Mouse (Mus musculus) neural tube, embryonic 13.5 days (tissue): ENCODE measurements around the gene Cdc42ep4. TPM values are rescaled to one million over a fixed set of nuclear protein-coding genes. Genes with fewer than 3 reads are reported as not detected.

Experiments
- ATAC-seq: fragments of 200-750 bp; cut with Nextera tagmentation; 2 replicates; pipeline ENCODE4 v1.8.0; 2017; ENCODE audit warnings: low read depth, mild to moderate bottlenecking, moderate TSS enrichment, moderate library complexity
- H3K27ac ChIP-seq: fragments of 300-500 bp; sonication (generic); replicated peaks from 2 replicates; pipeline ENCODE4 v1.5.1; 2015; ENCODE audit warnings: moderate library complexity, mild to moderate bottlenecking, inconsistent platforms
- H3K27me3 ChIP-seq: fragments of 300-500 bp; sonication (generic); 2 replicates; pipeline ENCODE4 v1.6.1; 2015; ENCODE audit warnings: mild to moderate bottlenecking, inconsistent platforms
- H3K36me3 ChIP-seq: fragments of 300-500 bp; sonication (generic); 2 replicates; pipeline ENCODE4 v1.6.1; 2015; ENCODE audit warnings: mild to moderate bottlenecking, inconsistent platforms
- H3K4me1 ChIP-seq: fragments of 300-500 bp; sonication (generic); replicated peaks from 2 replicates; pipeline ENCODE4 v1.6.1; 2015; ENCODE audit warnings: inconsistent platforms
- H3K4me2 ChIP-seq: fragments of 300-500 bp; sonication (generic); 2 replicates; pipeline ENCODE4 v1.6.1; 2015; ENCODE audit warnings: inconsistent platforms, mild to moderate bottlenecking, moderate library complexity
- H3K4me3 ChIP-seq: fragments of 300-500 bp; sonication (generic); 2 replicates; pipeline ENCODE4 v1.5.1; 2015; ENCODE audit warnings: mild to moderate bottlenecking, inconsistent platforms
- H3K9ac ChIP-seq: fragments of 300-500 bp; sonication (generic); 2 replicates; pipeline ENCODE4 v1.6.1; 2015; ENCODE audit warnings: moderate library complexity, mild to moderate bottlenecking, inconsistent platforms
- H3K9me3 ChIP-seq: fragments of 300-500 bp; sonication (generic); 2 replicates; pipeline ENCODE4 v1.6.1; 2016; ENCODE audit warnings: inconsistent platforms
- WGBS: fragments of 180-500 bp; shearing (Covaris S2); methylation state at CpG from one replicate; pipeline ENCODE4 v1.1.7; 2015; 5-methylcytosine and 5-hydroxymethylcytosine counted together
- polyA plus RNA-seq: library from polyadenylated mRNA; unstranded; fragments of >200 nt; fragmentation: Nextera tagmentation; extraction: Ambion mirVana; gene quantifications from 2 replicates; pipeline ENCODE4 v1.2.1, GENCODE M21; 2015

Cdc42ep4 gene
- polyA plus RNA-seq, 1 experiment from 2014 or later, result 58.9 TPM

DNA sequence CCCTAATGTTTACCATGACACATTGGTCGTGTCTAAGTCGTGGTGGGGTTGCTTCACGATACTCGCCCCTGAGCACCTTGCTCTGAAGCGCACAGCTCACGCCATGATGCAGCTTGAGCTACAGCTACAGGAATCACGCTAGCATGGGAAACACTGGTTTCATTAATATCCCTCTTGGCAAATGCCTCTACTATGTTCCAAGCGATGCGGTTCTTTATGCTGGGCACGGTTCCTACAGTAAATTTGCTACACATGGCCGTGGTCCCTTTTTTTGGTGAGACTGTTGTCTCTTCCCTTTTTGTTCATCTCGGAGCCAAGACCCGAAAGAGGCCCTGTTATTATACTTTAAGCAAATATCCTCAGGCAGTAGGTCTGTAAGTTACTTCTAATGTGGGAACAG, 19.5 kb upstream of the Cdc42ep4 start:
- no peaks in the 10 kb centered on the region for H3K36me3 ChIP-seq
- no peak overlapping the region for H3K4me2 ChIP-seq
- peaks cover 14% of the 10 kb centered on the region for H3K4me1 ChIP-seq
- no peak overlapping the region for H3K9ac ChIP-seq
- H3K4me3 ChIP-seq, result no peak overlapping the region
- H3K27me3 ChIP-seq, result no peaks in the 10 kb centered on the region
- no peaks in the 10 kb centered on the region for H3K9me3 ChIP-seq
- no peak overlapping the region for H3K27ac ChIP-seq
- 85% methylated on average over 13 of the region's 13 CpGs for WGBS
- no peak for ATAC-seq

DNA sequence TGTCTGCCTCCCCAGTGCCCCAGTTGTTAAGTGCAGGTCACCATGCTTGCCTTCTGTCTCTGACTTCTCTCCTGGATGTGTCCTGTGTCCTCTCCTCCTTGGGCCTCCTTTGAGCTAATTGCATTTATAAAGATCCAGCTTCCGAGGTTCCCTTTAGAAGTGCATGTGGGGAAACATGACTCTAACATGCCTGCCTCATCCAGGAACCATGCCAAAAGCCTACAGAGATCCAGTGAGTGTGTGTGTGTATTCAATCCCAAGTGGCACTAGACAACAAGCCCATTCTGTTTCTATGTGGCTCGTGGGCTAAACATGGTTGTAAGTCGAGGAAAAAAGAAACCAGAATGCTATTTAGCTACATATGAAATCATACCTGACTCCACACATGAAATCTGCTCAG, 16.7 kb upstream of the Cdc42ep4 start:
- no peaks in the 10 kb centered on the region for H3K36me3 ChIP-seq
- H3K9ac ChIP-seq, result no peak overlapping the region
- no peak overlapping the region for H3K4me2 ChIP-seq
- H3K4me1 ChIP-seq, result peaks cover 24% of the 10 kb centered on the region
- no peak overlapping the region for H3K27ac ChIP-seq
- H3K27me3 ChIP-seq, result no peaks in the 10 kb centered on the region
- 72% methylated on average over 3 of the region's 3 CpGs for WGBS
- H3K9me3 ChIP-seq, result no peaks in the 10 kb centered on the region
- H3K4me3 ChIP-seq, result no peak overlapping the region
- ATAC-seq, result no peak

DNA sequence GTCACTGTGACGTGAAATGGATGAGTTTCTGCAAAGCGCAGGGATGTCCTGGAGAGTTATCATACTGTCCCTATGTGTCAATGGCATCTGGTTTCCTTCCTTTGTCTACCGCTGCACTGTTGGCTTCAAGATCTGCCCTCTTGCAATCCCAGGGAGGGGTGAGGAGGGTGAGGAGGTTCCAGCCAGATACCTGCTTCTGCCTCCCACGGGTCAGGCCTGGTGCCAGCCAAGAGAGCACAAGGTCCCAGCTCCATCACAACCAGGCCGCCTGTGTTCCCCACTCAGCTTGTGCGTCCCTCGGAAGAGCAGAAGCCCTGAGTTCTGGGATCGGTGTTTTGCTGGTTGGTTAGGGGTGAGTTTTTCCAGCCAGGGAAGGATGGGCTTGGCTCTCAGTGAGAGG, 15.6 kb upstream of the Cdc42ep4 start:
- no peaks in the 10 kb centered on the region for H3K9me3 ChIP-seq
- no peaks in the 10 kb centered on the region for H3K36me3 ChIP-seq
- 61% methylated on average over 8 of the region's 8 CpGs for WGBS

DNA sequence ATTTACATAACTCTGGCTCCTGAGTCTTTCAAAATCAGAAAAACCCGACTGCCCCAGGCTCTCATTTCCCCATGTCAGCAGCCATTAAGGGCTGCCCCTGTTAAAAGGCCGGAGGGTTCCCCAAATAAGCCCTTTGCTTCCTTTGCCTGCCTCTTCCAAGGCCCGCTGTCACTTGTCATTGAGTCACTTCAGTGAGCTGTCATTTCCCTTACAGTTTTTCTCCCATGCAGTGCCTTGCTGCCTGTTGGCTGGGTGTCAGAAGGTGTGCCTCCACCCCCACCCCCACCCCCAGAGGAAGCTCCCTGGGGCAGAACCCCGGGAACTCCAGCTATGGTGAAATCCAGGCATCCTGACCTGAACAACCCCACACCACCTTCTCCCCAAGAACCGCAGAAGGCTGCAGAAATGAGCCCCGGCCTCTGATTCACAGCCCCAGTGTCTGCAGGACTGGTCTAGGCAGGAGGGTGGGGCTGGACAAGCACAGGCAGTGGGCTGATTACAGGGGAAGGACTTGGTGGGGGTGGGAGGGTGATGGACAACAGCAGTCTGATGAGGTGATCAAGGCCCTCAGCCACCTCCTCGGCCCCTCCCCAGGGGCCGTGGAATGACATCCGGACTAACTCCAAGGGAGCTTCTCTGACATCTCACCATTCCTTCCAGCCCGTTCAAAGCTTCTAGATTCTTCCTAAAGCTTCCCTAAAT, 14.8 kb upstream of the Cdc42ep4 start:
- H3K36me3 ChIP-seq, result no peaks in the 10 kb centered on the region
- no peak overlapping the region for H3K4me2 ChIP-seq
- H3K4me1 ChIP-seq, result peaks cover 26% of the 10 kb centered on the region
- ATAC-seq, result no peak
- 51% methylated on average over 10 of the region's 10 CpGs for WGBS
- no peaks in the 10 kb centered on the region for H3K9me3 ChIP-seq
- no peak overlapping the region for H3K4me3 ChIP-seq
- H3K27me3 ChIP-seq, result no peaks in the 10 kb centered on the region
- 0 out of 2 replicates have a peak overlapping the region, but pooled peaks have one; percentile 5 for H3K9ac ChIP-seq
- H3K27ac ChIP-seq, result no peak overlapping the region

More for the DNA sequence above, 15.6 kb upstream of the Cdc42ep4 start:
- Histone ChIP-seq H3K4me2 (no peak overlapping the region), H3K9ac (no peak overlapping the region), H3K27me3 (no peaks in the 10 kb centered on the region), H3K4me3 (no peak overlapping the region), H3K27ac (no peak overlapping the region), H3K4me1 (peaks cover 26% of the 10 kb centered on the region)
- no peak for ATAC-seq

DNA sequence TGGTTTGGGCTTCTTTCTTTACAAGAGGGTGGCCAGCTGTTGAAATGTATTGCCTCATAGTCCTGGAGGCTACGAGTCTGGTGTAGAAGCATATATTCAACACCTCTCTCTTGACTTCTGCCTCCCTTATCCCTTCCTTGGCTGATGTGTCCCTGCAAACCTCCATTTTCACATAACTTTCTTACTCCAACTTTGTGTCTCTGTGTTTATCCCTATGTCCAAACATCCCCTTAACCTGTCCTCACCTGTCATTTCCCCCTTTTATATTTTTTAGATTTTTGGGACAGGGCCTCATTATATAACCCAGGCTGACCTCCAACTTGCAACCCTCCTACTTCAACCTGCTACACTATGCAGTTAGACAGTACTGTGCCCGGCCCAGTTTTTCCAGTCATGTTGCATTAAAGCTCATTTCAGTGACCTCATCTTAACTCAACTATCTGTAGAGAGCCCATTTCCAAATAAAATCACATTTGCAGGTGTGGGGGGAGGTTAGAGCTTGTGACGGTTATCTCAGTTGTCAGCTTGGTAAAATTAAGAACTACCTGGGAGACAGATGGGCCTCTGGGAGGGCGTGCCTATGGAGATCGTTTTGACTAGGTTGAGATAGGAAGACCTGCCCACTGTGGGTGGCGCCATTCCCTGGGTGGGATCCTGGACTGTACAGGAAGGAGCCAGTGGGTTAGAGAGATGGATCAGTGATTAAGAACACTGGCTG, 12.6 kb upstream of the Cdc42ep4 start:
- peaks cover 26% of the 10 kb centered on the region for H3K4me1 ChIP-seq
- H3K36me3 ChIP-seq, result no peaks in the 10 kb centered on the region
- no peak overlapping the region for H3K4me3 ChIP-seq
- no peak overlapping the region for H3K9ac ChIP-seq
- WGBS, result 91% methylated on average over 6 of the region's 6 CpGs
- H3K4me2 ChIP-seq, result no peak overlapping the region
- H3K9me3 ChIP-seq, result no peaks in the 10 kb centered on the region
- ATAC-seq, result no peak
- no peak overlapping the region for H3K27ac ChIP-seq
- no peaks in the 10 kb centered on the region for H3K27me3 ChIP-seq

DNA sequence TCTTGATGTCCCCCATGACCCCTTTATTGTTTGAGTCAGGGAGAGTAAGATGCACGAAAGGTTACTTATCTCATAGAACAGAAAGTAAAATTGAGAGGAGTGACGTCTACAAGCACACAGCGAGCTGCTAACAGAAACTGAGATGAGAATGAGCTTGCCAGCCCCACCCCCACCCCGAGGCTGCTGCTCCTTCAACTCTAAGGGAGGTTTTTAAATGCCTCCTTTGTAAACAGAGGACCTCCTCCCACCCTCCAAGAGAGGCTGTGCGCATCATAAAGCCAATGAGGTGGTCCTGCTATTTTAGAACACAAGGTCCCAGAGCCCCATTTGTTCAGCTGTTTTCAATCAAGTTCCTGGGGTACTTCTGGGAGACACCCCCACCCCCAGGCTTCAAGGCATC, 11.8 kb upstream of the Cdc42ep4 start:
- H3K36me3 ChIP-seq, result no peaks in the 10 kb centered on the region
- H3K4me3 ChIP-seq, result no peak overlapping the region
- H3K4me2 ChIP-seq, result no peak overlapping the region
- no peak overlapping the region for H3K27ac ChIP-seq
- no peak overlapping the region for H3K9ac ChIP-seq
- H3K9me3 ChIP-seq, result no peaks in the 10 kb centered on the region
- peaks cover 26% of the 10 kb centered on the region for H3K4me1 ChIP-seq
- ATAC-seq, result no peak
- no peaks in the 10 kb centered on the region for H3K27me3 ChIP-seq
- WGBS, result 13% methylated on average over 5 of the region's 5 CpGs

DNA sequence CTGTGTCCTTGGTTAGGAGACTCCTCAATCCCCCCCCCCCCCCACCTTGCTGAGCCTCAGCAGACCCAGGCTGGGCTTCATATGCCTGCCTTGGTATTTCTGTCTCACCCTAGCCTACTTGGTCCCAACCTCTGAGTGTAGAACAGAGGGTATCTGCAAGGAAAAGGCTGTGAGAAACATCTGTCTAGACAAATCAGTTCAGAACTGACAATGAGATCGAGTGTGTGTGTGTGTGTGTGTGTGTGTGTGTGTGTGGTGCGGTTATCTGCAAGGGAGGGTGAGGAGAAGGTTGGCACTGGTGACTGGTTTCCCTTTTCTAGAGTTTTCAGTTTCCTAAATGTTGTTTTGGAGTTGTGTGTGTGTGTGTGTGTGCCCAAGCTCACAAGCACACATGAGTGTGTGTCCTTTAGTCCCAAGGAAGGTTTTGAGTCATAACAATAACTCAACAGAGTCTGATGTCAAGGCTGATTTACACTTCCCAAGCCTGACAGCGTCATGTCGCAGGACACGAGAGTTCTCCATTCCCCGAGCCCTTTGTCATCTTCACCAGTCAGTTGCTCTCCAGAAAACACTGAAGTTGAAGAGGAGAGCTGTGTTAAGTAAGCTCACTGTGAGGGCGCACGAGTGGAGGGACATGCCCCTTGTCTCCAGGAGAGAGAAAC, 10.6 kb upstream of the Cdc42ep4 start:
- 82% methylated on average over 8 of the region's 8 CpGs for WGBS
- no peaks in the 10 kb centered on the region for H3K27me3 ChIP-seq
- H3K9me3 ChIP-seq, result no peaks in the 10 kb centered on the region
- H3K4me3 ChIP-seq, result no peak overlapping the region
- no peak overlapping the region for H3K9ac ChIP-seq
- no peaks in the 10 kb centered on the region for H3K36me3 ChIP-seq
- ATAC-seq, result no peak
- H3K27ac ChIP-seq, result no peak overlapping the region
- peaks cover 23% of the 10 kb centered on the region for H3K4me1 ChIP-seq
- no peak overlapping the region for H3K4me2 ChIP-seq

DNA sequence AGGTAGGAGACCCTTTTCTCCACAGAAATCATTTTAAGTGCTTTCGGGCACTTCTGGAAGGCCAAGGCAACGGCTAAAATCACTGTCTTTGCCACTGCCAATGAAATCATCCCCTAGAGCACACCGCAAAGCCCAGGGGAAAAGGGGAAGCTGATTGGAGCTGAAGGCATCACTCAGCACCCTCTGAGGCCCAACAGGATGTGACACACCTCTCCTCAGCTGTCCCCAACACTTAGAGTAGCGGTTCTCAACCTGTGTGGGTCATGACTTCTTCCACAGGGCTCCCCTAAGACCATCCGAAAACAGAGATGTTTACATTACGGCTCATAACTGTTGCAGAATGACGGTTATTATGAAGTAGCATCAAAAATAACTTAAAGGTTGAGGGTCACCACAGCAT, 10.0 kb upstream of the Cdc42ep4 start:
- Histone ChIP-seq H3K4me3 (no peak overlapping the region), H3K9ac (no peak overlapping the region), H3K27ac (no peak overlapping the region), H3K4me1 (peaks cover 17% of the 10 kb centered on the region), H3K9me3 (no peaks in the 10 kb centered on the region), H3K36me3 (no peaks in the 10 kb centered on the region), H3K4me2 (no peak overlapping the region), H3K27me3 (no peaks in the 10 kb centered on the region)
- WGBS, result 83% methylated on average over 7 of the region's 7 CpGs
- ATAC-seq, result no peak

DNA sequence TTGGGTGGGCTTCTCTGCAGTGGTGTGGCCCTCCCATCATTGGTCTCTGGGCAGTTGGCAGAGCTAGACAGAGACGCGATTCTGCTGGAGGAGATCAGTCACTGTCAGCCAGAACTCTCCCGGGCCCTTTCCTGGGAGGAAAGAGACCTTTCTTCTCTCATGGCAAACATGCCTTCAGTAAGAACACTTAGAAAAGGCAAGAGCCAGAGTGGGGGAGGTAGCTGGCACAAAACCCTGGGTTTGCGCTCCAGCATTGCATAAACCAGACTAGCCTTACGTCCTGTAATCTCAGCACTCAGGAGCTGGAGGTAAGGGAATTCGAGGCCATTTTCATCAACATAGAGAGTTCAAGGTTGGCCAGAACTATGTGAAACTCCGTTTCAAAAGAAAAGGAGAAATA, 8.8 kb upstream of the Cdc42ep4 start:
- Histone ChIP-seq H3K4me1 (peaks cover 9% of the 10 kb centered on the region), H3K36me3 (no peaks in the 10 kb centered on the region), H3K27ac (no peak overlapping the region), H3K9me3 (no peaks in the 10 kb centered on the region), H3K27me3 (no peaks in the 10 kb centered on the region), H3K4me2 (no peak overlapping the region), H3K4me3 (no peak overlapping the region), H3K9ac (no peak overlapping the region)
- no peak for ATAC-seq
- WGBS, result 60% methylated on average over 7 of the region's 7 CpGs

DNA sequence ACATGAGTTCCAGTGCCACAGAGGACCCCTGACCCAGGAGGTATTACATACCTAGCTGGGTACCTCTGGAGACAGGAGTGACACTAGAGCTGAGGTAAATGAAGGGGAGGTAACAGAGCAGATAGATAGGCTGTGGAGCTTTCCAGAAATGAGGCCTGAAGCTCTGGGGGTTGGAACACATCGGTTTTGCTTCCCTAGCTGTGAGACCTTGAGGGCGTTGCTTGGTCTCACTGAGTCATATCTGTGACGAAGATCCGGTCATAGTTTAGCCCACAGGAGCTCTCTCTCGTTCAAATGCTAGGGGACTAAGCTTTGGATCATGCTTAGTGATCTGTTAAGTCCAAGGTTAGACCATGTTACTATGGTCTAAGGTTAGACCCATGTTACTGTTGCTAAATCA, 7.2 kb upstream of the Cdc42ep4 start:
- ATAC-seq, result no peak

DNA sequence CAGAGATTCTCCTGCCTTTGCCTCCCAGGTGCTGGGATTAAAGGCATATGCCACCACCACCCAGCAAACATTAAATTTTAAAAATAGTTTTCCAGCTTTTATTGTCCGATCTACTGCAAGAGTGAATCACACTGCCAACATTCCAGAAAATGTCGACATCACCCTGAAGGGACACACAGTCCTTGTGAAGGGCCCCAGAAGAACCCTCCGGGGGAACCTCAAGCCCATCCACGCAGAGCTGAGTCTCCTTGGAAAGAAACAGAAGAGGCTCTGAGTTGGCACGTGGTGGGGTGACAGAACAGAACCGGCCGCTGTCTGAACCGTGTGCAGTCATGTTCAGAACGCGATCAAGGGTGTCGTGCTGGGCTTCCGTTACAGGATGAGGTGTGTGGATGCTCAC, 4.9 kb upstream of the Cdc42ep4 start:
- 95% methylated on average over 12 of the region's 12 CpGs for WGBS
- no peak overlapping the region for H3K4me2 ChIP-seq
- no peaks in the 10 kb centered on the region for H3K27me3 ChIP-seq
- H3K4me1 ChIP-seq, result peaks cover 8% of the 10 kb centered on the region
- no peaks in the 10 kb centered on the region for H3K36me3 ChIP-seq
- H3K9ac ChIP-seq, result no peak overlapping the region
- no peak for ATAC-seq
- H3K4me3 ChIP-seq, result no peak overlapping the region
- no peaks in the 10 kb centered on the region for H3K9me3 ChIP-seq
- H3K27ac ChIP-seq, result no peak overlapping the region

More for the DNA sequence above, 7.2 kb upstream of the Cdc42ep4 start:
- Histone ChIP-seq H3K9me3 (no peaks in the 10 kb centered on the region), H3K4me1 (peaks cover 7% of the 10 kb centered on the region), H3K36me3 (no peaks in the 10 kb centered on the region), H3K4me2 (no peak overlapping the region), H3K27me3 (no peaks in the 10 kb centered on the region), H3K4me3 (no peak overlapping the region), H3K9ac (no peak overlapping the region), H3K27ac (no peak overlapping the region)
- WGBS, result 92% methylated on average over 5 of the region's 5 CpGs

DNA sequence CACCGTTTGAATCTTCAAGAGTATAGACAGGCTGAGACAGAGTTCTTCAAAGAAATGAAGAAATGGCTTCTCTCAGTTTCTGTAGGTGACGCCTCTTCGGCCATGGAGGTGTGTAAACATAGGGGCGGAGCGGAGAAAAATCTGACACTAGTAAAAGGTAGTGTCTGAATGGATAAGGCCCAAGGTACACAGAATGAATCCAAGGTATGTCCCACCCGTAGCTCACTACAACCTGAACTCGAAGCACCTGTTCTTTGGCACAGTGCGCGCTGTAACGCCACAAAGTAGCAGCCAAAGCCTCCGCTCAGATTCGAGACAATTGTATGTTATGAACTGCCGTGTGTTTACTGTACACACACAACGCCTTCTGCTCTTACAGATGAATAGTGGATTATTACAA, 4.2 kb upstream of the Cdc42ep4 start:
- no peaks in the 10 kb centered on the region for H3K9me3 ChIP-seq
- no peak overlapping the region for H3K4me2 ChIP-seq
- H3K4me3 ChIP-seq, result no peak overlapping the region
- WGBS, result 92% methylated on average over 14 of the region's 14 CpGs
- peaks cover 8% of the 10 kb centered on the region for H3K4me1 ChIP-seq
- H3K27ac ChIP-seq, result no peak overlapping the region
- H3K36me3 ChIP-seq, result no peaks in the 10 kb centered on the region
- no peaks in the 10 kb centered on the region for H3K27me3 ChIP-seq
- H3K9ac ChIP-seq, result no peak overlapping the region
- ATAC-seq, result no peak
